Mouse (Mus musculus) layer of hippocampus, postnatal 36 days (tissue): Measurements from ENCODE around the gene Krtap26-1. TPM values are rescaled to one million over a fixed set of nuclear protein-coding genes. Genes with fewer than 3 reads are reported as not detected.

ENCODE experiments used
- total RNA-seq, 2 experiments: library from RNA; stranded (reverse); gene quantifications; 2 replicates each; pipeline ENCODE4 v1.2.3; 2021

Krtap26-1 gene
- total RNA-seq, 2 experiments from 2014 or later, result not detected

Other genes starting within 250 kb of the Krtap26-1 start
- gene Cldn17, start 140.8 kb downstream of the Krtap26-1 start, total RNA-seq, result not detected
- gene Cldn8, start 84.6 kb downstream of the Krtap26-1 start, total RNA-seq, result not detected
- gene Krtap24-1, start 35.5 kb downstream of the Krtap26-1 start, total RNA-seq, result not detected
- not detected for gene 2310079G19Rik, start 20.1 kb downstream of the Krtap26-1 start, total RNA-seq
- not detected for gene Krtap27-1, start 23.9 kb upstream of the Krtap26-1 start, total RNA-seq
- not detected for gene 2310061N02Rik, start 60.2 kb upstream of the Krtap26-1 start, total RNA-seq
- gene Krtap13-1, start 81.1 kb upstream of the Krtap26-1 start, total RNA-seq, result not detected
- not detected for gene Krtap13, start 103.8 kb upstream of the Krtap26-1 start, total RNA-seq
- gene 2310034C09Rik, start 111.1 kb upstream of the Krtap26-1 start, total RNA-seq, result not detected
- not detected for gene 2310057N15Rik, start 126.4 kb upstream of the Krtap26-1 start, total RNA-seq
- gene Gm5965, start 130.1 kb upstream of the Krtap26-1 start, total RNA-seq, result not detected
- not detected for gene Gm20741, start 164.4 kb upstream of the Krtap26-1 start, total RNA-seq
- gene Krtap15, start 172.4 kb upstream of the Krtap26-1 start, total RNA-seq, result not detected
- gene Krtap14, start 178.3 kb upstream of the Krtap26-1 start, total RNA-seq, result not detected
- not detected for gene Krtap19-1, start 221.6 kb upstream of the Krtap26-1 start, total RNA-seq
- gene Krtap19-2, start 226.5 kb upstream of the Krtap26-1 start, total RNA-seq, result not detected
- not detected for gene Krtap19-3, start 230.2 kb upstream of the Krtap26-1 start, total RNA-seq
- gene Krtap19-4, start 237.3 kb upstream of the Krtap26-1 start, total RNA-seq, result not detected
- not detected for gene Krtap19-5, start 248.7 kb upstream of the Krtap26-1 start, total RNA-seq